Mouse (Mus musculus): ENCODE data around the gene Zfp644. TPM values are rescaled to one million over a fixed set of nuclear protein-coding genes. Genes with fewer than 3 reads are reported as not detected.
A peak's percentile ranks its signal among the peaks of the same experiment; 100 is the strongest.

The Zfp644 gene
- total RNA-seq, 2 experiments from 2014 or later: 75.3 to 96.0 TPM

- ATAC-seq (replicated peaks; ENCODE audit: low FRiP score, low TSS enrichment, poor library complexity, severe bottlenecking): no peak
These were observed 88.3 kb downstream of the Zfp644 start, which contains the start of gene Gm17304 for GRCm38 (mm10) chr5:106608798-106609197. Gene Gm17304, plus strand, starts transcription at chr5:106609098.

DNA sequence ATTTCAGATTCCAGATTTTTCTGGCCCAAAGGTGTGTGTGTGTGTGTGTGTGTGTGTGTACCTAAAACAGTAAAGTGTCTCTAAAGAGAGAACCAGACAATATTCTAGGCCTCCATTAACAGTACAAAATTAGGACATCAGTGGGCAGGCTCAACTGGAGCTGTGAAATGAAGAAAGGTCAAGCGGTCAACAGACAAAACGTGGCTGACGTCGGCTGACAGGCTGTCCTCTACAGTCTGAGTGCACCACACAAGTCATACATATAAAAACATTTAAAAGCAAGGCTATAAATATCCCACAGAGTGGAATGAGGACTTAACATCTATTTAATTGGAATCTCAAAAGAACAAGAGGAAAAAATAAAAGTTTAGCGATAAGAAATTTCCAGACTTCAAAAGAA lies 90.0 kb downstream of the Zfp644 start:
- ATAC-seq (replicated peaks; ENCODE audit: low FRiP score, low TSS enrichment, poor library complexity, severe bottlenecking): no peak

- no peak for ATAC-seq (replicated peaks; ENCODE audit: low FRiP score, low TSS enrichment, poor library complexity, severe bottlenecking)
These were observed 92.0 kb downstream of the Zfp644 start for GRCm38 (mm10) chr5:106605096-106605495.

DNA sequence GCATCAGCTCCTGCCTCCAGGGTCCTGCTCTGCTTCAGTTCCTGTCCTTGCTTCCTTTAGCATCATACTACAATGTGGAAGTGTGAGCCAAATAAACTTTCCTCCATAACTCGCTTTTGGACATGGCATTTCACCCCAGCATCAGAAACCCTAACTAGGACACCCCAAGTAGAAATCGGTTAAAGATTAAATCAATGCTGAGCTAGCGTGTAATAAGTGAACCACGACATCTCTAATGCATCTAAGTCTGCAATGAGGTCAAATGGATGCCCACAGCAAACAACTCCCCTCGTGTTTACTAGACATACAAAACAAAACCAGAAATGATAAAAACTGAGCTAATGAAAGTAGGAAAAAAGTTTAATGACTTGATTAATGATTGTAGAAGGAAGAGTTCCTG lies 92.7 kb downstream of the Zfp644 start:
- no peak for ATAC-seq (replicated peaks; ENCODE audit: low FRiP score, low TSS enrichment, poor library complexity, severe bottlenecking)

- ATAC-seq (replicated peaks; ENCODE audit: low FRiP score, low TSS enrichment, poor library complexity, severe bottlenecking): no peak
These were observed 97.6 kb downstream of the Zfp644 start for GRCm38 (mm10) chr5:106599482-106599881.

DNA sequence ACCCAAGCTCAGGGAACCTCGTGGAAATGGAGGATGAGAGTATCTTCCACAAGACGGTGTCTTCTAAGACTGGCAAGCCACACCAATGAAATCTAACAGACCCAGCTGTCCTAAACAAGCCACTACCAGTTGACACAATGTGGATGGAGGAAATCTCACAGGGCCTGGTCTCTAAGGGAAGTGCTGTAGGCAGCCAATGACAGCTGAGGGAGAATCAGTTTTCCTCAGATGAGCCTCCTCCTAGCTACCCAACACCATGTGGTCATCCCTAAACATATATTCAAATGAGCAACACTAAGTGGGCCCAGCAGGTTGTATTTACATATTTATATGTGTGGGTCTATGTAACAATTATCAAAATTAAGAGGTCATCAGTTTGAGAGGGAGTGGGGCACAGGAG lies 99.6 kb downstream of the Zfp644 start:
- no peak for ATAC-seq (replicated peaks; ENCODE audit: low FRiP score, low TSS enrichment, poor library complexity, severe bottlenecking)

GRCm38 (mm10) chr5:106594388-106594787 lies 102.7 kb downstream of the Zfp644 start:
- 0 out of 2 replicates have a peak, but pooled peaks have one; percentile 49 for ATAC-seq (replicated peaks; ENCODE audit: low FRiP score, low TSS enrichment, poor library complexity, severe bottlenecking)

DNA sequence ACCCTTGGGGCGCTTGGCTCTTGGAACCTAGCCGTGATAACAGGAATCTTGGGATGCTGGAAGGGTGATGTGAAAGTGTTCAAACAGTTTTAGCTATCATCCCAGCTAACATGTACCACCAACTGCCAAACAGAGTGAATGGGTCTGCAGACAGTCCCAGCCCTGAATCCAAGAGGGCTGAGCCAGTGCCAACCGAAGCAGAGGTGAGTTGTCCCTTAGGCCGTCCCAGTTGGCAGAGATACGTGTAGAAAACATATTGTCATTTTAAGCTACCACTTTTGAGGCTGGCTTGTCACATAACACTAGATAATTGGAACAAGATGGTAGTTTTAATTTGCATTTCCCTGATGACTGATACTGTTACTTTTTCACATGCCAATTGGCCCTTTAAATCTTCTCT lies 106.4 kb downstream of the Zfp644 start:
- ATAC-seq (replicated peaks; ENCODE audit: low FRiP score, low TSS enrichment, poor library complexity, severe bottlenecking): no peak

DNA sequence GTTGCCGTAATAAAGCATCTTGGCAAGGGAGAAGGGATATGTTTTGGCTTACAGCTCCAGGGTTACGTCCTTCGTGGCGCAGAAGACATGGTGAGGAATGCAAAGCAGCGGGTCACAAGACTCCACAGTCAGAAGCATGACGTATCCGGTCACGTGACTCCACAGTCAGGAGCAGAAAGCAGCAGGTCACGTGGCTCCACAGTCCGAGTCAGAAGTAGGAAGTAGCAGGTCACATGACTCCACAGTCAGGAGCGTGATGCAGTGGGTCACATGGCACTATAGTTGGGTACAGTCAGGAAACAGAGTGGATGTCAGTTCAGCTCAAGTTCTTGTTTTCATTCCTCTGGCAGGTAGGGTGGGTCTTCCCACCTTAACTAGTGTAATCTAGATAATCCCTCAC lies 107.4 kb downstream of the Zfp644 start:
- ATAC-seq (replicated peaks; ENCODE audit: low FRiP score, low TSS enrichment, poor library complexity, severe bottlenecking): no peak

DNA sequence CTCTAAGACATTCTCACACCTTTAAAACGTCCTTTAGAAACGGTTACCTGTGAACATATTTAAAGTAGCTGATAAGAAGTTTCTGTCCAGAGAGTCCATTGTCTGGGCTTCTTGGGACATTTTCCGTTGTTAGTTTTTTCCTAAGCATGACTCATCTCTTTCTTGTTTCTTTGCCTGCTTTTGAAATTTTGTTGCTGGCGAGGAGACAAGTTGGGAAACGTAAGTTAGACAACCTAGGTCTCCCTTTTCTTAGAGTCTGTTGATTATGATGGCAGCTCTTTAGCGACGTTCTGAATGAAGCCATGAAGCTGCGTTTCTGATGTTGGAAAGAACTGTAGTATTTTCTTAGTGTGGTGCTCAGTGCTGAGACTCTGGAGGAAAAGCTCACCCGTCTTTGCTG lies 108.1 kb downstream of the Zfp644 start:
- no peak for ATAC-seq (replicated peaks; ENCODE audit: low FRiP score, low TSS enrichment, poor library complexity, severe bottlenecking)

- no peak for ATAC-seq (replicated peaks; ENCODE audit: low FRiP score, low TSS enrichment, poor library complexity, severe bottlenecking)
These were observed 116.1 kb downstream of the Zfp644 start for GRCm38 (mm10) chr5:106580943-106581342.

- no peak for ATAC-seq (replicated peaks; ENCODE audit: low FRiP score, low TSS enrichment, poor library complexity, severe bottlenecking)
These were observed 119.7 kb downstream of the Zfp644 start for GRCm38 (mm10) chr5:106577237-106577888.

DNA sequence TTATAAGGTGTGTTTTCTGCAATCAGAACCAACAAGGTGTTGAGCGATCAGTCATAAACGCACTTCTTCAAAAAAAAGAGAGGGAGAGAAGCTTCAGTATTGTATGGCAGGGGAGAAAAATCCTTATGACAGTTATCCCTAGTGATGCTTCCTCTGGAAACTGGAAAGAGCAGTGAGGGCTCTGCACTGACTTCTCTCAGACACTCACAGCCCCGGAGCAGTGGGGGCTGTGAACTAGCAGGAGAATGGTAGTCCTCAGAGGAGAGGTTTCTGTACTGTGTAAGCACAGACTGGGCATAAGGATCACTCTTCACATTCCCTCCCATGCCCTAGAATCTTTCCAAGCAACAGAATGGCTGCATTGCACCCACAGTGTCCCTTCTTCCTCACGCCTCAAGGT lies 122.0 kb downstream of the Zfp644 start:
- no peak for ATAC-seq (replicated peaks; ENCODE audit: low FRiP score, low TSS enrichment, poor library complexity, severe bottlenecking)

GRCm38 (mm10) chr5:106574560-106574946 lies 122.5 kb downstream of the Zfp644 start:
- peak; percentile 96 for ATAC-seq (replicated peaks; ENCODE audit: low FRiP score, low TSS enrichment, poor library complexity, severe bottlenecking)

GRCm38 (mm10) chr5:106573742-106574559 lies 123.1 kb downstream of the Zfp644 start:
- no peak; the same call in 1 of the 2 replicates for ATAC-seq (replicated peaks; ENCODE audit: low FRiP score, low TSS enrichment, poor library complexity, severe bottlenecking)

Other genes starting within 250 kb of the Zfp644 start
- not detected in 2 replicates for gene Barhl2, start 239.1 kb downstream of the Zfp644 start, total RNA-seq (2014; fragmentation: Nextera tagmentation)
- gene Barhl2, start 239.1 kb downstream of the Zfp644 start, total RNA-seq (2017): not detected in 2 replicates
- not detected in 2 replicates for gene Gm17304, start 88.2 kb downstream of the Zfp644 start, total RNA-seq (2014; fragmentation: Nextera tagmentation)
- gene Gm17304, start 88.2 kb downstream of the Zfp644 start, total RNA-seq (2017): not detected in 2 replicates
- gene Hfm1, start 229.0 kb upstream of the Zfp644 start, total RNA-seq (2014; fragmentation: Nextera tagmentation): 0.79 TPM in 1 of 2 replicates, not detected in the other
- 0.88 TPM in 1 of 2 replicates, not detected in the other for gene Hfm1, start 229.0 kb upstream of the Zfp644 start, total RNA-seq (2017)